Mouse (Mus musculus): ENCODE measurements around the gene Gm17387.

DNA sequence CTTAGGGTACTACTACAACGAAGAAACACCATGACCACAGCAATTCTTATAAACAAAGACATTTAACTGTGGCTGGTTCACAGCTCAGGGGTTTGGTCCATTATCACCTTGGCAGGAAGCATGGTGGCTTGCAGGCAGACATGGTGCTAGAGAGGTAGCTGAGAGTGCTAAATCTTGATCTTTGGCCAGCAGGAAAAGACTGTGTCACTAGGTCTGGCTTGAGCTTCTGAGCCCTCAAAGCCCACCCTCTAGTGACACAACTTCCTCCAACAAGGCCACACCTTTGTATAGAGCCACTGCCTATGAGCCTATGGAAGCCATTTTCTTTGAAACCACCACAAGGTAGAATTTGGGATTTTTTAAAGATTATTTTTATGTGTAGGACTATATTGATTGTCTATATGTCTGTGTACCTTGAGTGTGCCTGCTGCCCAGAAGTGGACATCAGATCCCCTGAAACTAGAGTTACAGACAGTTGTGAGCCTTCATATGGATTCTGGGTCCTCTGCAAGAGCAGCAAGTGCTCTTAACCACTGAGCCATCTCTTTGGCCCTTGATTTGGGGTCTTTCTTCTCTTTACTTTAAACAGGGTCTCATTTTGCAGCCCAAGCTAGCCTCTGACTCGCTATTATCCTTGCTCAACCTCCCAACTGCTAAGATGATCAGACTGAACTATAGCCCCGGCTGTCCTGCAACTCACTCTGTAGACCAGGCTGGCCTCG lies 10.6 kb downstream of the Gm17387 start:
- no peak for TF ChIP-seq CTCF (IDR thresholded peaks at IDR 0.05; ENCODE audit: low read depth)
- no peak for TF ChIP-seq EP300 (IDR thresholded peaks at IDR 0.05; ENCODE audit: low read depth)

All from liver, postnatal 0 days (tissue).